Comparison of ENCODE assay signal across 7 mouse cellular contexts in the genomic region with DNA sequence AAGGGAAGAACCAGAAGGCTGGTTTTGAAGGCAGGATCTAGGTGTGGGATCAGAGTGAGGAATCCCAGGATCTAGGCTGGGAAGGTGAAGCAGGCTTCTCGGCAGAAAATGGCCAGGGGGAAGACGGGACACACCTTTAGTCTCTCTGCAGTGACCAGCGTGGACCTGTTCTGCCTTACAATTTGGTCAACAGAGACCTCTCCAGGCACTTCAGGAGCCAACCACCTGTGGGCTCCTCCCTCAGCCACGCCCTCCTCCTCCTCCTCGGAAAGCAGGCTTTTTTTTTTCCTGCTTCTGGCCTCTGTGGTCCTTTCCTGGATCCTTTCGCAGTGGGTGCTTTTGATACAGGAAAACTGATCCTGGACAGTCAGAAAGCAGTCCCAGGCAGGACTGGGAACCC. TPM values are rescaled to one million over a fixed set of nuclear protein-coding genes. Genes with fewer than 3 reads are reported as not detected.
DNase-seq lines count a peak whose midpoint lies in the region; ATAC-seq lines count a peak whose summit lies in the region.

A gene (minus strand): TSS at position 182 of the 400 bp plus-strand sequence.

- peak within 1 kb of the TSS; percentile 83 for H3K27ac ChIP-seq in intestine, embryonic 16.5 days (ENCODE audit: low read length)
- H3K27ac ChIP-seq in liver, embryonic 12.5 days, result 0 out of 2 replicates have a peak within 1 kb of the TSS, but pooled peaks have one; percentile 1

- ATAC-seq in intestine, embryonic 16.5 days, result peak; percentile 39
- 0 out of 2 replicates have a peak, but pooled peaks have one; percentile 34 for ATAC-seq in liver, embryonic 12.5 days
- ATAC-seq in inflammation-experienced regulatory T-cells, adult 6 months, result no peak
- no peak for ATAC-seq in granulocyte monocyte progenitor cell, adult 5-6 weeks (replicated peaks; ENCODE audit: poor library complexity, severe bottlenecking)

- H3K4me2 ChIP-seq in intestine, embryonic 16.5 days (ENCODE audit: low read depth, low read length), result peak within 1 kb of the TSS; percentile 42
- peak within 1 kb of the TSS; percentile 59 for H3K4me2 ChIP-seq in liver, embryonic 12.5 days

- H3K36me3 ChIP-seq in intestine, embryonic 16.5 days (ENCODE audit: control insufficient read depth, insufficient read depth, low read length), result 0 out of 2 replicates have a peak, but pooled peaks cover 3% of the 10 kb centered on the region
- H3K36me3 ChIP-seq in liver, embryonic 12.5 days, result peaks cover 18% of the 10 kb centered on the region

- DNase-seq in urinary bladder, postnatal 36 days (ENCODE audit: low spot score in 2 of 2), result peak; percentile 69 to 77
- no peak for DNase-seq in urinary bladder, postnatal 4 days (ENCODE audit: low spot score in 2 of 2)
- DNase-seq in layer of hippocampus, adult 18-20 months (ENCODE audit: low spot score in 2 of 2), result no peak

- peaks cover 47% of the 10 kb centered on the region for H3K4me1 ChIP-seq in intestine, embryonic 16.5 days (ENCODE audit: control insufficient read depth, insufficient read depth, low read length)
- peaks cover 51% of the 10 kb centered on the region for H3K4me1 ChIP-seq in liver, embryonic 12.5 days

- 11% methylated on average over 6 of the region's 6 CpGs for WGBS in intestine, embryonic 16.5 days
- 31% methylated on average over 6 of the region's 6 CpGs for WGBS in liver, embryonic 12.5 days (ENCODE audit: insufficient replicate concordance)

- peak within 1 kb of the TSS; percentile 57 for H3K4me3 ChIP-seq in intestine, embryonic 16.5 days (ENCODE audit: low read length)
- H3K4me3 ChIP-seq in liver, embryonic 12.5 days, result peak within 1 kb of the TSS; percentile 31

- peak within 1 kb of the TSS; percentile 75 for H3K9ac ChIP-seq in intestine, embryonic 16.5 days (ENCODE audit: low read depth, low read length)
- peak within 1 kb of the TSS; percentile 58 for H3K9ac ChIP-seq in liver, embryonic 12.5 days

- H3K27me3 ChIP-seq in intestine, embryonic 16.5 days (replicated peaks; ENCODE audit: control insufficient read depth, insufficient read depth, low read length), result no peaks in the 10 kb centered on the region
- peaks cover 8% of the 10 kb centered on the region for H3K27me3 ChIP-seq in liver, embryonic 12.5 days (replicated peaks)

- no peaks in the 10 kb centered on the region for H3K9me3 ChIP-seq in intestine, embryonic 16.5 days (ENCODE audit: control insufficient read depth, low read length)
- H3K9me3 ChIP-seq in liver, embryonic 12.5 days (replicated peaks), result no peaks in the 10 kb centered on the region

RNA-seq across cellular contexts. Expression of the gene that starts here (rescaled TPM):
- 82.2 and 90.8 TPM in 2 replicates for polyA plus RNA-seq in intestine, embryonic 16.5 days (2015; fragmentation: Nextera tagmentation; extraction: Ambion mirVana)
- 4.0 and 4.4 TPM in 2 replicates for polyA plus RNA-seq in liver, embryonic 12.5 days (2016; fragmentation: Nextera tagmentation; extraction: Ambion mirVana)
- total RNA-seq in layer of hippocampus, adult 18-20 months (2021), result under 1 TPM; 0.25 to 0.46 TPM
- polyA plus RNA-seq in inflammation-experienced regulatory T-cells, adult 6 months (2017; shearing (Covaris generic)), result not detected
- not detected in 2 replicates for total RNA-seq in granulocyte monocyte progenitor cell, adult 5-6 weeks (2014; fragmentation: Nextera tagmentation)
- 0.52 TPM in 1 of 2 replicates, not detected in the other for total RNA-seq in granulocyte monocyte progenitor cell, adult 5-6 weeks (2017)

Comparison
In these comparisons a context has a peak if more than half of its experiments do, and no peak if none do; other contexts are left out.
1. RNA of the gene that starts here (polyA plus RNA-seq): 82.2 to 90.8 TPM in intestine, embryonic 16.5 days; 4.0 to 4.4 TPM in liver, embryonic 12.5 days and not detected in inflammation-experienced regulatory T-cells, adult 6 months; every median in the first group is over 10 times any median in the second.
2. DNase-seq: peak in urinary bladder, postnatal 36 days (2 of 2); none in urinary bladder, postnatal 4 days (0 of 2) and layer of hippocampus, adult 18-20 months (0 of 2).
3. ATAC-seq: peak in intestine, embryonic 16.5 days (single experiment) and liver, embryonic 12.5 days (single experiment); none in inflammation-experienced regulatory T-cells, adult 6 months (single experiment) and granulocyte monocyte progenitor cell, adult 5-6 weeks (single experiment).